Mouse (Mus musculus) bone marrow macrophage, adult 2 months (primary cell): ENCODE measurements around the gene Tal1.

Experiments used
- CTCF ChIP-seq: IDR thresholded peaks from 2 replicates; pipeline ENCODE4 v1.5.1; 2012; ENCODE audit warnings: low read depth, mild to moderate bottlenecking, low read length, moderate library complexity
- POLR2A ChIP-seq: IDR thresholded peaks from 2 replicates; pipeline ENCODE4 v1.6.1; 2012; ENCODE audit warnings: mild to moderate bottlenecking, low read depth, low read length, borderline replicate concordance

GRCm38 (mm10) chr4:115074789-115075188, 18.6 kb downstream of the Tal1 start:
- TF ChIP-seq CTCF, result no peak
- no peak for TF ChIP-seq POLR2A
